ENCODE assay signal across 32 mouse cellular contexts in genomic region chr5:127602996-127603395, GRCm38 (mm10). TPM values are rescaled to one million over a fixed set of nuclear protein-coding genes. Genes with fewer than 3 reads are reported as not detected.
"Had no signal": no experiment of that assay in that cellular context is flagged by ENCODE, and none has a peak within 500 bp of the region (broad histone marks: within the 10 kb centered on the region; RNA-seq: fewer than 3 reads in every experiment).

No protein-coding gene starts in this region.

- H3K4me3 ChIP-seq: left cerebral cortex, adult 2 months; limb, embryonic 10.5 days; limb, embryonic 12.5 days; limb, embryonic 13.5 days; limb, embryonic 15.5 days; liver, embryonic 12.5 days; liver, embryonic 13.5 days; liver, embryonic 15.5 days; lung, embryonic 15.5 days; midbrain, embryonic 10.5 days; midbrain, embryonic 12.5 days; midbrain, embryonic 13.5 days; midbrain, embryonic 15.5 days; myocyte had no signal

- H3K4me1 ChIP-seq: limb, embryonic 10.5 days; limb, embryonic 12.5 days; limb, embryonic 13.5 days; limb, embryonic 15.5 days; liver, embryonic 12.5 days; liver, embryonic 13.5 days; liver, embryonic 15.5 days; lung, embryonic 15.5 days; midbrain, embryonic 10.5 days; midbrain, embryonic 12.5 days; midbrain, embryonic 13.5 days; midbrain, embryonic 15.5 days had no signal

- H3K27ac ChIP-seq: left cerebral cortex, adult 2 months; limb, embryonic 10.5 days; limb, embryonic 12.5 days; limb, embryonic 13.5 days; limb, embryonic 15.5 days; liver, embryonic 12.5 days; liver, embryonic 13.5 days; liver, embryonic 14.5 days; liver, embryonic 15.5 days; lung, embryonic 15.5 days; macrophage; midbrain, embryonic 10.5 days; midbrain, embryonic 12.5 days; midbrain, embryonic 13.5 days; midbrain, embryonic 15.5 days had no signal

- ATAC-seq: liver, embryonic 12.5 days; liver, postnatal 0 days; lung, postnatal 0 days; midbrain, embryonic 13.5 days; midbrain, embryonic 15.5 days; midbrain, embryonic 16.5 days had no signal

- H3K9ac ChIP-seq: limb, embryonic 12.5 days; limb, embryonic 13.5 days; limb, embryonic 15.5 days; liver, embryonic 12.5 days; liver, embryonic 13.5 days; liver, embryonic 14.5 days; liver, embryonic 15.5 days; liver, postnatal 0 days; lung, embryonic 14.5 days; lung, embryonic 15.5 days; midbrain, embryonic 12.5 days; midbrain, embryonic 13.5 days; midbrain, embryonic 15.5 days had no signal

- H3K9me3 ChIP-seq: limb, embryonic 10.5 days; limb, embryonic 12.5 days; limb, embryonic 13.5 days; limb, embryonic 15.5 days; liver, embryonic 12.5 days; liver, embryonic 13.5 days; liver, embryonic 15.5 days; lung, embryonic 15.5 days; megakaryocyte, embryonic 14.5 days; midbrain, embryonic 10.5 days; midbrain, embryonic 12.5 days; midbrain, embryonic 13.5 days; midbrain, embryonic 15.5 days had no signal

- DNase-seq: left cerebral cortex, postnatal 4 days; liver; liver, embryonic 13.5 days; liver, postnatal 0 days; lung, adult 18-20 months; lung, adult 2 months; lung, embryonic 14.5 days; lung, postnatal 10 days; lung, postnatal 14 days; lung, postnatal 36 days; lung, postnatal 4 days had no signal

- H3K27me3 ChIP-seq: limb, embryonic 12.5 days; limb, embryonic 13.5 days; limb, embryonic 15.5 days; liver, embryonic 12.5 days; liver, embryonic 13.5 days; liver, embryonic 15.5 days; lung, embryonic 15.5 days; megakaryocyte, embryonic 14.5 days; midbrain, embryonic 12.5 days; midbrain, embryonic 13.5 days; midbrain, embryonic 15.5 days had no signal

- H3K4me2 ChIP-seq: limb, embryonic 12.5 days; limb, embryonic 13.5 days; limb, embryonic 15.5 days; liver, embryonic 11.5 days; liver, embryonic 12.5 days; liver, embryonic 13.5 days; liver, embryonic 15.5 days; lung, embryonic 14.5 days; lung, embryonic 15.5 days; midbrain, embryonic 11.5 days; midbrain, embryonic 12.5 days; midbrain, embryonic 13.5 days; midbrain, embryonic 15.5 days had no signal

RNA-seq across cellular contexts. Expression of gene Glt1d1, which starts 29.1 kb away (rescaled TPM):
- total RNA-seq: megakaryocyte-erythroid progenitor cell, adult 5-6 weeks had no signal
- polyA plus RNA-seq: myocyte had no signal
